Mouse (Mus musculus) heart, adult 18-20 months (tissue): ENCODE data around the gene Six3. TPM values are rescaled to one million over a fixed set of nuclear protein-coding genes. Genes with fewer than 3 reads are reported as not detected.
A peak's percentile ranks its signal among the peaks of the same experiment; 100 is the strongest.

Experiments
- DNase-seq, 2 experiments: peaks; one replicate each; pipeline ENCODE4 v3.0.0; 2021 to 2022; ENCODE audit warnings: mixed read lengths in 1 of 2
- total RNA-seq, 2 experiments: library from RNA; stranded (reverse); gene quantifications; 2 replicates each; pipeline ENCODE4 v1.2.3; 2021

Gene Six3
- total RNA-seq, 2 experiments from 2014 or later = not detected

DNA sequence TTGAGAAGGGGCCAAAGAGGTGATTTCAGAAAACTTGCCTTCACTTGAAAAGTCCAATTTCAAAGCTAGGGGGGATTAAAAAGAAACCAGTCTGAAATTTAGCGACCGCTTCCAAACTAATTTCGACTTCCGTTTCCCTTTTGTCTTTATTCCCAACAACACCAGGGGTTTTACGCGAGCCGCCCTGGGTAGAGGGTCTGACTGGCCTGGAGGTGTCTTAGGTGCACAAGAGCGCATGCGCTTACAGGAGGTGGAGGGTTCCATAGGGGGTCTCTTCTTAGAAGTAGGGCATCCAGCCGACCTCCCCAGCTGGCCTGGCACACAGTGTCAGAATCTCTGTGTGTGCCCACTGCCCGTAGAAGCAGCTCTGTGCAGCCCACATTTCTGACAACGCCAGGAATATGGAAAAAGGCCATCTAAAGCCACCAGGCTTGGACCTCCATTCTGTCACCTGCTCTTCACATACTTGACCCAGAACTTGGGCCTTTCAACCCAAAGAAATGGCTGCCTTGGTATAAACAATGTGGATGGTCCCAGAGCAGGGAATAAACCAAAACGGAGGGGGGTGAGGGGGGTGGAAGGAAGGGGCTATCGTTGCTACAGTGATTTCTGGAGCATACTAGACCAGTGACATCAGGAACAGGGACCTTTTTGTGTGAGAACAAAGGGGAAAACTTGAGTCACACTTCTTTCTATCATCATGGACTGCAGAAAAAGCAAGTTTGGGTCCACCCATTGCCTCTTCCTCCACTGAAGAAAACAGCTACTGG is 12.9 kb downstream of the Six3 start:
- no peak for DNase-seq

DNA sequence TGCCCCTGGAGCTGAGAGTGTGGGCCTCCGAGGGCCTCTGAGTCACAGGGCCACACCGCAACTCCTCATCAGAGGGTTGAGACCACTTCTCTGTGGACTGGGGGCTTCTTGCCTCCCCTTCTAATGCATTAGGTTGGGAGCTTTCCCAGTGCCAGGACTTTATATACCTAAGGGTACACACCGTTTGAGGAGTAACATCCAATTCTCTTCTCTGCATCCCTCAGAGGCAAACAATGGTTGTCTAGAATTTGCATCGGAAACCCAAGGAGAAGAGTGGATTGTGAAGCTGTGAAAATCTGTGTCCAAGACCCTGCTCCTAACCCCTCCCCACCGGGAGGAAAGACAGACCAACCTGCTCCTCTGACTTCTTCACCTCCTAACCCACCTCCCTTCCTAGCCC is 14.3 kb downstream of the Six3 start:
- no peak for DNase-seq

- DNase-seq = no peak
Observed at GRCm38 (mm10) chr17:85628811-85629210, 15.4 kb downstream of the Six3 start.

DNA sequence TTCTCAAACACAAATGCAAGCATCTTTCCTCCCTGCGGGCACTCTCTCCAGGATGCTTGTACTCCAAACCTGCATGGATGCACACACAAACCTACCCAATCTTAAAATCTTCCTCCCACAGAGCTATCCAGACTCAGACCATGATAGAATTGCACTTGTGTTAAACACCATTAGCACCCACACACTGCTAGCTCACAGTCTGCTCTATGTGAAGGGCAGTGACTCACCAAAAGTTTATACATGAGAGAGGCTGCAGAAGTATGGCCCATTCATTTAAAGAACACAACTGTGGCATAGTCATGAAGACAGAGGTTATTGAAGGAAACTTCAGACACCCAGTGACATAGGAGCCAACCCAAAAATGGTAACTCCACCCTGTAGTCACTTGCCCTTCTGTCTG is 16.0 kb downstream of the Six3 start:
- no peak for DNase-seq

GRCm38 (mm10) chr17:85630296-85631050 is 17.1 kb downstream of the Six3 start:
- no peak for DNase-seq

- no peak for DNase-seq
Observed at GRCm38 (mm10) chr17:85631106-85631505, 17.7 kb downstream of the Six3 start.

DNA sequence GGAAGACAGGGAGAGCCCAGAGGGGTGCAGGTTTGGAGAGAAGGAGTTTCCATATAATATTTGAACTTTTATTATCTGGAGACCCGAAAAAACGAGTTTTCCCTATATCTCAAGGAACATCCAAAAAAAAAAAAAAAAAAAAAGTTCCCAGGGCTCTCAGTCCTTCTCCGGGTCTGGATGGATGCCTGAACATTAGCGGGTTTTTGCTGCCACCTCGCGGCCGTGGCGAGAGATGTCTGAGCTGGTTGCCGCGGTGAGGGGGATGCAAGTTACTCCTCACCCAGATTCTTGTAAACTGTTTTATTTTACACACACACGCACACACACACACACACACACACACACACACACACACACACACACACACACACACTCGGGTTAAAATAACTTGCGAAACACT is 20.2 kb downstream of the Six3 start:
- DNase-seq = peak; percentile 67 to 93

GRCm38 (mm10) chr17:85637876-85638275 is 24.5 kb downstream of the Six3 start:
- no peak for DNase-seq

- DNase-seq = no peak
Observed at GRCm38 (mm10) chr17:85645312-85645711, 31.9 kb downstream of the Six3 start.

DNA sequence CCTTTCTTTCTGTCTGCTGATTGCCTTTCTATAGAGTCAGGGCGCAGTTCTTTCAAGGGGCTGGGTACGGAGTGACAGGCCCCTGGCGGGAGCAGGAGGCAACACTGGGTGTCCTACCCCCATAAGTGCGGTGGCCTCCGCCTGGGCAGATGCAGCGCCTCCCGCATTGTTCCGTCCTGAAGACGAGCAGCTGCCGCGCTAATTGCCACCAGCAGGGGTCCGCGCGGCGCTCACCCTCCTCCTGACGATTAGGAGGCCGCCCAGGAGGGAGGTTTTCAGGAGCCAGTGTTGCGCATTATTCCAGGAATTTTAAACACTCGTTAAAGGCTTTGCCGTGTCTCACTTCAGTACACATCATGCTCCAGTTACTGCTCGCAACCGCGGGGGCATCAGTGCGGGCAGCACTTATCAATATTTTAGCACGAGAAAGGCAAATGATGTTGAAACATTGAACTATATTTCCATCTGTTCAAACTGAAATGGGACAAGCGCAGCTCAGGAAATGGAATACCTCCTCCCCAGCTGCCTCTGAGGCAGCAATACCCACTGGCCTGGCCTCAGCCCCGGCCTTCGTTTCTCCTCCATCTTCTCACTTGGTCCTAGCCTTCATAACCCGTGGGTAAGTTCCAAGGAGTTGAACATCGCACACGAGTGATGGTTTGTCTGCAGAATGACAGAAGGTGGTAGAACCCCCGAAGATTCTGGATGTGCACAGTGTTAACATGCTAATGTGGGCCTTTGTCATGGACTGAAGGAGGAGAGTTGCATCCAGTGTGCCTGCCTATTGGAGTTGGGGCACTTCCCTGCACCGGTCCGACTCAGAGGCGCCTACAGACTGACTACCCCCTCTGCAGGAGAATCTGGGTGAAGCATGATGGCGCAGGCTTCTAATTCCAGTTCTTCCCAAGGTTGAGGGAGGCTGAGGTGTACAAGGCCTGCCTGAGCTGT is 32.6 kb downstream of the Six3 start:
- peak; percentile 19 to 46 for DNase-seq

DNA sequence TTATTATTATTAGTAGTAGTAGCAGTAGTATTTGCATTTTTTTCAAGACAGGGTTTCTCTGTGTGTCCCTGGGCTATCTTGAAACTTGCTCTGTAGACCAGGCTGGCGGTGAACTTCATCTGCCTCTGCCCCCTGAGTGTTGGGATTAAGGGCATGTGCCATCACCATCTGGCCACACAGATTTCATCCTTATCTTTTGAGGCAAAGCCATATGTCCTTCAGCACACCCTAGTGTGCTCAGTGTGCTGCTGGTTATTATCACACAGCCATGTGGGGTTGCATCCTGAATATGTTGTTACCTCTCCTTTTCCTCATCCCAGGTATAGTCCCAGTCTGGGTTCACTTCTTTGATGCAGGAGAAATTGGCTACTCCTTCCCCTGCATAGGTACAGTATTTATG is 46.6 kb downstream of the Six3 start:
- no peak for DNase-seq

GRCm38 (mm10) chr17:85661521-85661920 is 48.1 kb downstream of the Six3 start:
- DNase-seq = no peak

DNA sequence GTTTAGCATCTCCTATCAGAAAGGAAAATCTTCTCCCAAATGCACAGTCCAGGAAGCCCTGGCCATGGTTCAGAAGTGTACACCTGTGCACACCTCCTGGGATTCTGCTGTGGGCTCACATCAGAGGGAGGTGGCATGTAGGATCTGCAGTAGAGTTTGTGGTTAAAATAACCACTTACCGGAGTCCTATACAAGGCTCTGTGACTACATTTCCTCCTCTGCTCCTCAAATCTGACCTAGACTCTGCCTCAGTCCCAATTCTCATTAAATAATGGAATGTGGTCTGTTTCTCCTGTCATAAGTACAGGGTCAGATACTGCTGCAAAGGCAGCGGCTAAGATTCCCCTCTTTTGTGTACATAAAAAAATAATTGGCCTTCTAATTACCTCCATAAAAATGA is 50.8 kb downstream of the Six3 start:
- DNase-seq = no peak

DNA sequence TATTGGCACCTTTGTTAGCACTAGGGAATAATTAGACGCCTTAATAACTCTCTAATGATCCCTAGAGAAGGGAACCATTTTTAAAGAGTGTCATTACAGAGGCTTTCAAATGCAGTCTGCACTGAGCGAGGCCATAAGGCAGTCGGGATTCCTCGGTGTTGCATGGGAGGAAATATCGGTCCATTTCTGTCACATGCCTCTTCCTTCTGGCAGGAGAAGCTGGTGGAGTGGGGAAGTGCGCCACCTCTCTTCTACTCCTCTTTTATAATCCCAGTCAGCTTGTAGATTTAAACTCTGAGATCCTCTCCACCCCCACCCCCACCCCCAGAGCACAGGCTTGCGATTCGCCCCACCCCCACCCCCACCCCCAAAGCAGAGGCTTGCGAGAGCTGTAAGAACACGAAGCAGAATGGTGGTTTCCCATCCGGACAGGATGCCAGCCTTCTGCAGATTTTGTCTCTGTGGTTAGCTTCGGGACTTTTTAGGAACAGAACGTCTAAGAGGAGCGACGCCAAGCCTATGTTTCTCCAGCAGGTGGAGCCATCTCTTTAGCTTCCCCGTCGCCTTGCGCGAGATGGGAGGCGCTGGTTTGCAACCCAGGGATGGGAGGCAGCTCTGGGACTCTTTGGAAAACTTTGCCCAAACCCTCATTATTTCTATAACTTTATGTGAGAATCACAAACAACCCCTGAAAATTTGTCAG is 51.4 kb downstream of the Six3 start:
- peak; percentile 65 to 82 for DNase-seq

Other genes starting within 250 kb of the Six3 start
- gene Six2, start 74.7 kb downstream of the Six3 start, total RNA-seq = under 1 TPM; 0.26 to 0.32 TPM